Mouse (Mus musculus): ENCODE data around the gene Afmid. TPM values are rescaled to one million over a fixed set of nuclear protein-coding genes. Genes with fewer than 3 reads are reported as not detected.

Afmid gene
- total RNA-seq, 2 experiments from 2014 or later: 2.8 to 4.5 TPM

- no peak for DNase-seq (ENCODE audit: low spot score)
Observed at GRCm38 (mm10) chr11:117848271-117848984, 22.7 kb downstream of the Afmid start.

- DNase-seq (ENCODE audit: low spot score): peak; percentile 94
Observed at GRCm38 (mm10) chr11:117848985-117849671, 23.4 kb downstream of the Afmid start, which contains the start of gene Birc5. TSS of gene Birc5 (plus strand) at chr11:117849251.

GRCm38 (mm10) chr11:117852875-117853274 is 27.2 kb downstream of the Afmid start:
- DNase-seq (ENCODE audit: low spot score): no peak

GRCm38 (mm10) chr11:117854241-117854640 is 28.5 kb downstream of the Afmid start:
- DNase-seq (ENCODE audit: low spot score): no peak

GRCm38 (mm10) chr11:117855360-117855759 is 29.6 kb downstream of the Afmid start:
- DNase-seq (ENCODE audit: low spot score): no peak

GRCm38 (mm10) chr11:117855975-117856374 is 30.3 kb downstream of the Afmid start:
- DNase-seq (ENCODE audit: low spot score): no peak

- DNase-seq (ENCODE audit: low spot score): no peak
Observed at GRCm38 (mm10) chr11:117857462-117857861, 31.7 kb downstream of the Afmid start.

- no peak for DNase-seq (ENCODE audit: low spot score)
Observed at GRCm38 (mm10) chr11:117858392-117858791, 32.7 kb downstream of the Afmid start.

- DNase-seq (ENCODE audit: low spot score): no peak
Observed at GRCm38 (mm10) chr11:117860601-117861000, 34.9 kb downstream of the Afmid start, which contains the start of gene Tmem235. TSS of gene Tmem235 (plus strand) at chr11:117860752.

GRCm38 (mm10) chr11:117863174-117863856 is 37.6 kb downstream of the Afmid start:
- DNase-seq (ENCODE audit: low spot score): no peak

- DNase-seq (ENCODE audit: low spot score): no peak
Observed at GRCm38 (mm10) chr11:117864805-117865204, 39.1 kb downstream of the Afmid start.

GRCm38 (mm10) chr11:117865988-117866387 is 40.3 kb downstream of the Afmid start:
- DNase-seq (ENCODE audit: low spot score): no peak

GRCm38 (mm10) chr11:117870688-117871365 is 45.1 kb downstream of the Afmid start:
- peak; percentile 78 for DNase-seq (ENCODE audit: low spot score)

- DNase-seq (ENCODE audit: low spot score): no peak
Observed at GRCm38 (mm10) chr11:117871376-117871775, 45.7 kb downstream of the Afmid start.

GRCm38 (mm10) chr11:117871911-117872584 is 46.3 kb downstream of the Afmid start:
- no peak for DNase-seq (ENCODE audit: low spot score)

- peak; percentile 88 for DNase-seq (ENCODE audit: low spot score)
Observed at GRCm38 (mm10) chr11:117872861-117873608, 47.3 kb downstream of the Afmid start, which contains the start of gene Tha1. TSS of gene Tha1 (minus strand) at chr11:117873481.

GRCm38 (mm10) chr11:117874419-117874818 is 48.7 kb downstream of the Afmid start:
- DNase-seq (ENCODE audit: low spot score): no peak

- no peak for DNase-seq (ENCODE audit: low spot score)
Observed at GRCm38 (mm10) chr11:117875681-117876080, 50.0 kb downstream of the Afmid start.

GRCm38 (mm10) chr11:117877917-117878745 is 52.4 kb downstream of the Afmid start:
- DNase-seq (ENCODE audit: low spot score): peak; percentile 21

Measured in gastrocnemius, adult 18-20 months (tissue).